Mouse (Mus musculus) lung, embryonic 16.5 days (tissue): ENCODE measurements around the gene Gatad2b. TPM values are rescaled to one million over a fixed set of nuclear protein-coding genes. Genes with fewer than 3 reads are reported as not detected.

Experiments
- ATAC-seq: fragments of 200-750 bp; cut with Nextera tagmentation; 2 replicates; pipeline ENCODE4 v1.8.0; 2017; ENCODE audit warnings: low read depth, mild to moderate bottlenecking, moderate library complexity
- H3K27ac ChIP-seq: fragments of 300-500 bp; sonication (generic); 2 replicates; pipeline ENCODE4 v1.5.1; 2014; ENCODE audit warnings: mild to moderate bottlenecking, control low read depth, low read length
- H3K27me3 ChIP-seq: fragments of 300-500 bp; sonication (generic); 2 replicates; pipeline ENCODE4 v1.6.1; 2014; ENCODE audit warnings: low read depth, low read length, mixed read lengths; ENCODE audit not compliant: control insufficient read depth, insufficient read depth
- H3K36me3 ChIP-seq: fragments of 300-500 bp; sonication (generic); 2 replicates; pipeline ENCODE4 v1.6.1; 2014; ENCODE audit warnings: low read length; ENCODE audit not compliant: control insufficient read depth, insufficient read depth
- H3K4me1 ChIP-seq: fragments of 300-500 bp; sonication (generic); replicated peaks from 2 replicates; pipeline ENCODE4 v1.6.1; 2014; ENCODE audit warnings: low read length, mixed read lengths; ENCODE audit not compliant: control insufficient read depth, insufficient read depth
- H3K4me2 ChIP-seq: fragments of 300-500 bp; sonication (generic); 2 replicates; pipeline ENCODE4 v1.6.1; 2014; ENCODE audit warnings: low read depth, low read length, control low read depth
- H3K4me3 ChIP-seq: fragments of 300-500 bp; sonication (generic); 2 replicates; pipeline ENCODE4 v1.5.1; 2014; ENCODE audit warnings: mild to moderate bottlenecking, low read length, control low read depth
- H3K9ac ChIP-seq: fragments of 300-500 bp; sonication (generic); 2 replicates; pipeline ENCODE4 v1.6.1; 2014; ENCODE audit warnings: low read length, control low read depth
- H3K9me3 ChIP-seq: fragments of 300-500 bp; sonication (generic); 2 replicates; pipeline ENCODE4 v1.6.1; 2016; ENCODE audit warnings: low read length; ENCODE audit not compliant: control insufficient read depth
- WGBS: fragments of 180-500 bp; shearing (Covaris S2); extraction: QIAGEN DNeasy Blood & Tissue Kit; methylation state at CpG from one replicate; pipeline ENCODE4 v1.1.7; 2014; 5-methylcytosine and 5-hydroxymethylcytosine counted together
- polyA plus RNA-seq: library from polyadenylated mRNA; unstranded; fragments of >200 nt; fragmentation: Nextera tagmentation; extraction: Ambion mirVana; gene quantifications from 2 replicates; pipeline ENCODE4 v1.2.1, GENCODE M21; 2015

The Gatad2b gene
- polyA plus RNA-seq, 1 experiment from 2014 or later: 11.4 TPM

DNA sequence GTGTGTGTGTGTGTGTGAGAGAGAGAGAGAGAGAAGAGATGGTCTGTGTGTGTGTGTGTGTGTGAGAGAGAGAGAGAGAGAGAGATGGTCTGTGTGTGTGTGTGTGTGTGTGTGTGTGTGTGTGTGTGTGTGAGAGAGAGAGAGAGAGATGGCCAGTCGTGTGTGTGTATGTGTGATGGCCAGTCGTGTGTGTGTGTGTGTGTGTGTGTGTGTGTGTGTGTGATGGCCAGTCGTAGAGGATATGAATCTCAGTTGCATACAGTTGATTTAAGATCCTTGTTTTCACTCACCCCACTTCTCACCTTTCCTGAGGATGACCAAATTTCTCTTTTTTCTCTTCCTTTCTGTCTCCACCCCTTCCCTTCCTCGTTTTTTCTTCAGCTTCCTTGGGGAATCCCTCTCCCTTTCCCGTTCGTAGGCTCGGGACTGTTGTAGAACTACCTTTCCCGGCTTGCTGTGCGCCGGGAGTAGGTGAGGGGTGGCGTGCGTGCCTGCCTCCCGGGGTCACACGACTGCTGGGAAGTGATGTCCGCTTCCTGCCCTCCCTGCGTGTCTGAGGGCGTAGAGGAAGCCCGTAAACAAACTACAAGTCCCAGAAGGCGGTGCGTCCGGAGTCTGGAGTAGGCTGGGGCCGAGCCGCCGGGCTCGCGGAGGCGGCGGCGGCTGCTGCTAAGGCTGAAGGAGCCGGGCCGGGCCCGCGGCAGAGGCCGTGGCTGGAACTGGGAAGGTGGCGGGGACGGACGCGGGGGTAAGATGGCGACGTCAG, 39.1 kb upstream of the Gatad2b start, which contains the start of gene Crtc2:
TSS of gene Crtc2 (plus strand) at position 511 of the 766 bp plus-strand sequence.
- Histone ChIP-seq H3K4me1 (peaks cover 17% of the 10 kb centered on the region), H3K36me3 (peaks cover 18% of the 10 kb centered on the region), H3K9me3 (no peaks in the 10 kb centered on the region), H3K9ac (peak within 1 kb of the TSS; percentile 95), H3K27me3 (no peaks in the 10 kb centered on the region), H3K4me2 (peak within 1 kb of the TSS; percentile 74), H3K4me3 (peak within 1 kb of the TSS; percentile 97), H3K27ac (peak within 1 kb of the TSS; percentile 93)
- peak; percentile 98 for ATAC-seq
- WGBS: 1% methylated on average over 40 of the region's 40 CpGs

DNA sequence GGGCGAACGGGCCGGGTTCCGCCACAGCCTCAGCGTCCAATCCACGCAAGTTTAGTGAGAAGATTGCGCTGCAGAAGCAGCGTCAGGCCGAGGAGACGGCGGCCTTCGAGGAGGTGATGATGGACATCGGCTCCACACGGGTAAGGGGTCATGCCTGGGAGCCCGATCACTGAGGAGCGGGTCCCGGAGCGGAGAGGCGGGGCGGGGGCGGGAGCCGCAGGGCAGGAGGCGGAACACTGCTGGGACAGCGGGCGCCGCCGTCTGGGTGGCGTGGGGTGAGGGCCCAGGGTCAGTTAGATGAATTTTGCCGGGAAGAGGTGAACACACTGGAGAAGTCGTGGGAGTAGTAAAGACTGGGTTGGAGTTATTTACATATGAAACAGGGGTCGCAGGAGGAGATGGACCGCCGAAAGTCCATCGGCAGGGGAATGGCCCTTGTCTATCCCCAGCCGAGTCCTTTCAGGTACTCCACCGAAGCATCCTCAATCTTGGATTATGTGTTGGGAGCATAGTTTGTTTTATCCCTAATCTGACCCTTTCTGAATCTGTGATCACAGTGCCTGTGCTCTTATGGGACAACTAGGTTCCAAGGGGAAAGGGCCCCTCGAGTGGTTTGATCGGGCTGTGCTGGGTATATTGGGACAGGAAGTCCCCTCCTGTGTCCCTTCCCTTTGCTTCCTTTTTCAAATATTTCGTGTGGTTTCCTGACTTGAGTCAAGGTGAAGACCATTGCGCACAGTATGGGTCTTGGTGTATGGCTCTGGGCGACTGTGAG, 38.4 kb upstream of the Gatad2b start:
- peak overlapping the region; percentile 97 for H3K4me3 ChIP-seq
- peak overlapping the region; percentile 95 for H3K9ac ChIP-seq
- peak overlapping the region; percentile 74 for H3K4me2 ChIP-seq
- peak; percentile 73 for ATAC-seq
- H3K9me3 ChIP-seq: no peaks in the 10 kb centered on the region
- H3K27me3 ChIP-seq: no peaks in the 10 kb centered on the region
- under 1% methylated on average over 41 of the region's 41 CpGs for WGBS
- H3K27ac ChIP-seq: peak overlapping the region; percentile 93
- H3K4me1 ChIP-seq: peaks cover 13% of the 10 kb centered on the region
- peaks cover 24% of the 10 kb centered on the region for H3K36me3 ChIP-seq

DNA sequence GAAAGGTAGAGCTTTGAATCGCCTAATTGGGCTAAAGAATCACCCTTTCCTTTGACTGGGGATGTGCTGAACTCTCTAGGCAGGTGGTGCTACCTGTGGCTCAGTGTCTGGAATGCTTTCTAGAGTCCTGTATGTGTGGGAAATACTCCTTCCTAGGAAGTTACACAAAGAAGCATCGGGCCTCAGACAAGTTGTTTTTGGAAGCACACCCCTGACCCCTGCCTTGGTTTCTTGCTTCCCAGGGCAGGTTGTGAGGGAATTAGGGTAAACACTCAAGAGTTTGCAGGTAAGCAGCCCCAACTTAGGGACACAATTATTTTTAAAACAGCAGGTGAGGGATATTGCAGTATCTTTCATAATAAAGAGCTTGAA, 37.8 kb upstream of the Gatad2b start:
- Histone ChIP-seq H3K27ac (peak overlapping the region; percentile 93; the same call in 1 of the 2 replicates), H3K9ac (peak overlapping the region; percentile 95), H3K4me2 (peak overlapping the region; percentile 74), H3K36me3 (peaks cover 26% of the 10 kb centered on the region), H3K27me3 (no peaks in the 10 kb centered on the region), H3K9me3 (no peaks in the 10 kb centered on the region), H3K4me1 (peaks cover 13% of the 10 kb centered on the region), H3K4me3 (peak overlapping the region; percentile 97)
- no peak for ATAC-seq
- WGBS: 9% methylated on average over 2 of the region's 2 CpGs

GRCm38 (mm10) chr3:90255784-90256353, 37.1 kb upstream of the Gatad2b start:
- peaks cover 13% of the 10 kb centered on the region for H3K4me1 ChIP-seq
- H3K27ac ChIP-seq: no peak overlapping the region
- H3K4me3 ChIP-seq: no peak overlapping the region
- H3K27me3 ChIP-seq: no peaks in the 10 kb centered on the region
- H3K36me3 ChIP-seq: peaks cover 32% of the 10 kb centered on the region
- WGBS: 90% methylated on average over 14 of the region's 14 CpGs
- no peaks in the 10 kb centered on the region for H3K9me3 ChIP-seq
- no peak overlapping the region for H3K9ac ChIP-seq
- ATAC-seq: no peak
- H3K4me2 ChIP-seq: no peak overlapping the region

DNA sequence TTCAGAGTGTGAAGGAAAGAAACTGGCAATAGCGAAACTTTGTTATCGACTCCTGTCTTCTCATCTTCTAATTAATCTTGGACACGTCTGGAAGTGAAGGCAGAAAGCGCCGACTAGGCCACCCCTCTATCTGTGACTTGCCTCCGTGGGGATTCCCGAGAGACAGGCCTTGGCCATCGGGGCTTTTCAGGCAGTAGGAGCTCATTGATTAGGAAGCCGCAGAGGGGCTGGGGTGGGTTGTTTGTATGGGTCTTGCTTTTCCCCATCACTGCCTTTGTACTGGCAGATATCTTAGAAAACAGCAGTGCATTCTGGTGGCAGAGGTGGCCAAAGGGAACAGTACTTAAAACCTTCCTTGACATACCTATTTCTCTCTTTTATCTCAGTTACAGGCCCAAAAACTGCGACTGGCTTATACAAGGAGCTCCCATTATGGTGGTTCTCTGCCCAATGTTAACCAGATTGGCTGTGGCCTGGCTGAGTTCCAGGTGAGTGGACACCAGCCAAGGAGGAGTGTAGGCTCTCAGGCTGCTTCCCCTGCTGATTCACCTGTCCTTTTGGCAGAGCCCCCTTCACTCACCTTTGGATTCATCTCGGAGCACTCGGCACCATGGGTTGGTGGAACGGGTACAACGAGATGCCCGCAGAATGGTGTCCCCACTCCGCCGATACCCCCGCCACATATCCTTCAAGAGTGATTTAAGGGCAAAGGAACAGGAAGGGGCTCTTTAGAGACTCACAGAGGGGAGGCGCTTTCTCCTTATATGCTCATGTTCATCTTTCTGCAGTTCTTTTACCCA, 36.0 kb upstream of the Gatad2b start:
- no peaks in the 10 kb centered on the region for H3K27me3 ChIP-seq
- ATAC-seq: no peak
- no peaks in the 10 kb centered on the region for H3K9me3 ChIP-seq
- H3K4me3 ChIP-seq: no peak overlapping the region
- no peak overlapping the region for H3K27ac ChIP-seq
- H3K4me2 ChIP-seq: no peak overlapping the region
- 84% methylated on average over 19 of the region's 19 CpGs for WGBS
- peaks cover 13% of the 10 kb centered on the region for H3K4me1 ChIP-seq
- no peak overlapping the region for H3K9ac ChIP-seq
- peaks cover 31% of the 10 kb centered on the region for H3K36me3 ChIP-seq

- Histone ChIP-seq H3K27me3 (no peaks in the 10 kb centered on the region), H3K9me3 (no peaks in the 10 kb centered on the region), H3K9ac (no peak overlapping the region), H3K4me3 (no peak overlapping the region), H3K27ac (no peak overlapping the region), H3K4me2 (no peak overlapping the region), H3K36me3 (peaks cover 37% of the 10 kb centered on the region), H3K4me1 (peaks cover 13% of the 10 kb centered on the region)
- ATAC-seq: no peak
- 91% methylated on average over 4 of the region's 4 CpGs for WGBS
These were observed 34.5 kb upstream of the Gatad2b start for GRCm38 (mm10) chr3:90258521-90258920.

GRCm38 (mm10) chr3:90263121-90263771, 29.7 kb upstream of the Gatad2b start:
- H3K27me3 ChIP-seq: no peaks in the 10 kb centered on the region
- H3K36me3 ChIP-seq: peaks cover 34% of the 10 kb centered on the region
- H3K9me3 ChIP-seq: no peaks in the 10 kb centered on the region
- WGBS: 87% methylated on average over 5 of the region's 5 CpGs
- H3K4me2 ChIP-seq: no peak overlapping the region
- no peak overlapping the region for H3K4me3 ChIP-seq
- no peak for ATAC-seq
- no peak overlapping the region for H3K27ac ChIP-seq
- H3K9ac ChIP-seq: no peak overlapping the region
- peaks cover 9% of the 10 kb centered on the region for H3K4me1 ChIP-seq

DNA sequence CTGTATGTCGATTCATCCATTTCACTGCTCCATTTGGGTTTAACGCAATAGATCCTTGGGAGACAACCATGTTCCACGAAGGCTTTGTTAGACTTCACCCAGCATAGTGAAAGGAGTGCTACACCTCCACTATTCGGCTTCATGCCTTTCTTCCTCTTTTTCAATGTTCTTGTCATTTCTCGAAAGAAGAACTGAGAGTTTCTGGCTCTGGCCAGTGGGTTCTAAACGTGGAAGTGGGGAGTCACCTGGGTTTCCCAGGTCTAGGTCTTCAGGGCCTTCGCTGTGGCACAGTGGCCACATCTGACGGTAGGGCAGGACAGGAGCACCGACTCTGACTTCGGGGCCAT, 28.3 kb upstream of the Gatad2b start:
- H3K9ac ChIP-seq: peak overlapping the region; percentile 87
- peak overlapping the region; percentile 81 for H3K4me3 ChIP-seq
- H3K27me3 ChIP-seq: no peaks in the 10 kb centered on the region
- H3K4me2 ChIP-seq: peak overlapping the region; percentile 62
- peaks cover 25% of the 10 kb centered on the region for H3K36me3 ChIP-seq
- ATAC-seq: no peak
- H3K27ac ChIP-seq: peak overlapping the region; percentile 98
- peaks cover 9% of the 10 kb centered on the region for H3K4me1 ChIP-seq
- no peaks in the 10 kb centered on the region for H3K9me3 ChIP-seq
- 32% methylated on average over 10 of the region's 10 CpGs for WGBS
